Mouse (Mus musculus) gastrocnemius, adult 8-10 months (tissue): ENCODE results near the gene Bex3. TPM values are rescaled to one million over a fixed set of nuclear protein-coding genes. Genes with fewer than 3 reads are reported as not detected.

Experiments used
- DNase-seq, 2 experiments: peaks; one replicate each; pipeline ENCODE4 v3.0.0; 2022; ENCODE audit warnings: low spot score in 2 of 2
- total RNA-seq, 4 experiments: library from RNA; stranded (reverse); gene quantifications; 2 replicates each; pipeline ENCODE4 v1.2.4; 2022

Bex3 gene
- total RNA-seq, 4 experiments from 2014 or later: 1.0 to 2.0 (median 1.7) TPM

- no peak for DNase-seq
These were observed 43.9 kb downstream of the Bex3 start for GRCm38 (mm10) chrX:136313792-136314564.

DNA sequence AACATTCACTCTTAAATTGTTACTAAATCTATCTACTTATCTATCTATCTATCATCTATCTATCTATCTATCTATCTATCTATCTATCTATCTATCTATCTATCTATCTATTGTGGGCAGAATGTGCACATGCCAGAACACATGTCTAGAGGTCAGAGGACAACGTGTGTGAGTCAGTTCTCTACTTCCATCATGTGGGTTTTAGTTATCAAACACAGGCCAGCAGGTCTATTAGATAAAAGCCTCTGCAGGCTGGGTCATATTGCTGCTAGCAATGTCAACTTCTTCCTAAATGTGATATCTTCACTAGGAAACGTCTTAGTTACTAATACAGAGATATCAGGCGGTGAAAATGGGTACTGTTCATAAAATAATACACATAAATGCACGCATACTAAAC, 49.9 kb downstream of the Bex3 start:
- no peak for DNase-seq

Other genes starting within 250 kb of the Bex3 start
- gene Arxes1, start 236.9 kb upstream of the Bex3 start, total RNA-seq: under 1 TPM in 1 of 4 experiments, not detected in 3; 0.63 TPM
- under 1 TPM in 1 of 4 experiments, not detected in 3; 0.43 TPM for gene Bex2, start 202.0 kb upstream of the Bex3 start, total RNA-seq
- not detected for gene Nxf3, start 185.0 kb upstream of the Bex3 start, total RNA-seq
- gene Bex4, start 131.3 kb upstream of the Bex3 start, total RNA-seq: not detected
- 1 to 10 TPM; 3.7 to 6.0 (median 5.1) TPM for gene Tceal8, start 97.9 kb upstream of the Bex3 start, total RNA-seq
- 10 to 100 TPM; 16.4 to 26.5 (median 22.0) TPM for gene Tceal5, start 66.4 kb upstream of the Bex3 start, total RNA-seq
- 10 to 100 TPM; 21.4 to 28.6 (median 23.1) TPM for gene Tceal7, start 55.5 kb upstream of the Bex3 start, total RNA-seq
- gene Bex1, start 54.7 kb upstream of the Bex3 start, total RNA-seq: 10 to 100 TPM; 18.0 to 35.6 (median 25.9) TPM
- gene Tceal9, start 25.2 kb upstream of the Bex3 start, total RNA-seq: 10 to 100 TPM; 21.0 to 27.8 (median 24.2) TPM
- not detected for gene Kir3dl1, start 247.7 kb downstream of the Bex3 start, total RNA-seq